Mouse (Mus musculus): ENCODE measurements around the gene Efhd1. TPM values are rescaled to one million over a fixed set of nuclear protein-coding genes. Genes with fewer than 3 reads are reported as not detected.

Efhd1 gene
- polyA plus RNA-seq, 1 experiment from 2014 or later = 0.09 TPM

DNA sequence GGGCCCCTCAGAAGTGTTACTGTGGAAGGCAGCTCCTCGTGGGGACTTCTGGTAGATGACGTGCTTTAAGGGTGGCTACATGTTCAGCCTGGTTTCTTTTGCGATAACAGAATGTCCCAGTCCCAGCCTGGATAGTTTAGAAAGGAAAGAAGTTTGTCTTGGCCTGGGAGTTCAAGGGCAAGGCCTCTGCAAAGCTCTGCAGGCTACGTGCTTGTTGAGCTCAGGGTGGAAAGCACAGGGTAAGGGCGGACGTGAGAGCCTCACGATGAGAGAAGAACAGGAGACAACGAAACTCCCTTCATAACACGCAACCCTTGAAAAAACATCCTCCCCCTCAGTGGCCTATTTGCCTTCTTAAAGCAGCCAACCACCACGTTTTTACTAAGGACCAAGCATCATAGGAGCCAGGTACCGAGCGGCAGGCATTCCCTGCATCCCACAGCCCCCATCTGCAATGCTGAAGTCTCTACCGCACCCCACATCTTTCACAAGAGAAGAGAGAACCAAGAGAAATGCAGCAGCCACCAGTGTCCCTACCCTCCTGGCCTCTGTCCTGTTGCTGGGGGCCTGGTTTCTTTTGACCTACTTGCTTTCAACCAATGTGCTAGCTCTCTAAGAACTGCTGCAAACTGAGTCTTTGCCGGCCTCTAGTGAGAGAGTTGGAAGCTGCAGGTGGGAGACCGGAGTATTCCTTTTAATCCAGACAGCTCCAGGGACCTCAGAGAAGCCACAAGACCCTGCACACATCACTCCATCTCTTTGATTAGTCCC, 28.4 kb downstream of the Efhd1 start:
- H3K4me1 ChIP-seq (ENCODE audit: control insufficient read depth, low read depth, low read length) = no peaks in the 10 kb centered on the region
- H3K4me2 ChIP-seq (ENCODE audit: low read depth, low read length) = no peak overlapping the region
- H3K4me3 ChIP-seq (ENCODE audit: low read depth, low read length) = no peak overlapping the region
- no peaks in the 10 kb centered on the region for H3K27me3 ChIP-seq (ENCODE audit: control insufficient read depth, insufficient read depth, low read depth, low read length)
- no peak overlapping the region for H3K27ac ChIP-seq (ENCODE audit: low read length)
- no peak overlapping the region for H3K9ac ChIP-seq (ENCODE audit: low read depth, low read length)
- 58% methylated on average over 15 of the region's 15 CpGs for WGBS (ENCODE audit: insufficient replicate concordance)
- H3K36me3 ChIP-seq (ENCODE audit: control insufficient read depth, insufficient read depth) = no peaks in the 10 kb centered on the region
- no peaks in the 10 kb centered on the region for H3K9me3 ChIP-seq (replicated peaks; ENCODE audit: control insufficient read depth, low read length)
- peak; percentile 49; the same call in 1 of the 2 replicates for ATAC-seq (ENCODE audit: low read depth)

DNA sequence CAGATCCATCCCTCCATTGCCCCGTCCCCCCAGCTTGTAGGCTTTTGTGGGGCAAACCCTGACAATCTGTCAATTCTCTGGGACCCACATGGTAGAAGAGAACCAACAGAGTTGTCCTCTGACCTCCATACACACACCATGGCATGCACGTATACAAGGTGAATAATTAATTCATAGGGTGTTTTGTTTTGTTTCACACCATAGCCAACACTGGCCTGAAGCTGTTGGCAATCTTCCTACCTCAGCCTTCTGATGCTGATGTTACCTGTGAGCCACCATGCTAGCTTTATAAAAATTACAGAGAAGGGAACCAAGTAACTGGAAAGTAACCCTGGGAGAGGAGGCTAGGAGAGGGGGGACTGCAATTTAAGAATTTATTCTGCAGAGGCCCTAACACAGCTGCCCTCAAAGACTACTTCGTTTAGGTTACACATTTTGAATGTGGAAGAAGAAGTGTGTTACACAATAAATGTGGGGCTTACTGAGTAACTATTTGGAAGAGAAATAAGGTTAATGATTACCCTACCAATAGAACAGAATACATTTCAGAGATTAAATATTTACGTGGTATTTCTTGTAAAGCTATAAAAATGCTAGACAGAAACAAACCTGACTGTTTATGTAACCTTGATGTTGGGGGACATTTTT, 30.0 kb downstream of the Efhd1 start:
- Histone ChIP-seq H3K27ac (ENCODE audit: low read length) (peak overlapping the region; percentile 35), H3K27me3 (ENCODE audit: control insufficient read depth, insufficient read depth, low read depth, low read length) (no peaks in the 10 kb centered on the region), H3K4me1 (ENCODE audit: control insufficient read depth, low read depth, low read length) (no peaks in the 10 kb centered on the region), H3K4me3 (ENCODE audit: low read depth, low read length) (no peak overlapping the region), H3K36me3 (ENCODE audit: control insufficient read depth, insufficient read depth) (no peaks in the 10 kb centered on the region), H3K9ac (ENCODE audit: low read depth, low read length) (no peak overlapping the region), H3K4me2 (ENCODE audit: low read depth, low read length) (no peak overlapping the region), H3K9me3 (replicated peaks; ENCODE audit: control insufficient read depth, low read length) (no peaks in the 10 kb centered on the region)
- peak; percentile 84 for ATAC-seq (ENCODE audit: low read depth)
- WGBS (ENCODE audit: insufficient replicate concordance) = 50% methylated on average over 4 of the region's 4 CpGs

DNA sequence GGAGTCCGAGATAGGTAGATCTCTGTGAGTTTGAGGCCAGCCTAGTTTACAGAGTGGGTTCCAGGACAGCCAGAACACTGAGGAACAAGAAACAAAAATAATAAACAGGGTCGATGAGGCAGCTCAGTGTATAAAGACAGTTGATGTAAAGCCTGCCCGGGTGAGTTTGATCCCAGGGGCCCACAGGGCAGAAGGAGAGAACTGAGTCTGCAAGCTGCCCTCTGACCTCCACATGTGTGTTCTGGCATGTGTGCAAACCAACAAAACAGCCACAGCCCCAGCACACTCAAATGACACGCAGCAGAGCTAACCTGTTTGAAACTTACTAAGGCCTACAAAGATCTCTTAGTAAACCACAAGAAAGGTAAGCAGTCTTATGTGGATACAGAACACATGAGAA, 30.8 kb downstream of the Efhd1 start:
- Histone ChIP-seq H3K27ac (ENCODE audit: low read length) (peak overlapping the region; percentile 60), H3K9me3 (replicated peaks; ENCODE audit: control insufficient read depth, low read length) (no peaks in the 10 kb centered on the region), H3K4me2 (ENCODE audit: low read depth, low read length) (no peak overlapping the region), H3K27me3 (ENCODE audit: control insufficient read depth, insufficient read depth, low read depth, low read length) (no peaks in the 10 kb centered on the region), H3K9ac (ENCODE audit: low read depth, low read length) (no peak overlapping the region), H3K4me1 (ENCODE audit: control insufficient read depth, low read depth, low read length) (no peaks in the 10 kb centered on the region), H3K4me3 (ENCODE audit: low read depth, low read length) (no peak overlapping the region), H3K36me3 (ENCODE audit: control insufficient read depth, insufficient read depth) (no peaks in the 10 kb centered on the region)
- ATAC-seq (ENCODE audit: low read depth) = no peak
- 51% methylated on average over 4 of the region's 4 CpGs for WGBS (ENCODE audit: insufficient replicate concordance)

DNA sequence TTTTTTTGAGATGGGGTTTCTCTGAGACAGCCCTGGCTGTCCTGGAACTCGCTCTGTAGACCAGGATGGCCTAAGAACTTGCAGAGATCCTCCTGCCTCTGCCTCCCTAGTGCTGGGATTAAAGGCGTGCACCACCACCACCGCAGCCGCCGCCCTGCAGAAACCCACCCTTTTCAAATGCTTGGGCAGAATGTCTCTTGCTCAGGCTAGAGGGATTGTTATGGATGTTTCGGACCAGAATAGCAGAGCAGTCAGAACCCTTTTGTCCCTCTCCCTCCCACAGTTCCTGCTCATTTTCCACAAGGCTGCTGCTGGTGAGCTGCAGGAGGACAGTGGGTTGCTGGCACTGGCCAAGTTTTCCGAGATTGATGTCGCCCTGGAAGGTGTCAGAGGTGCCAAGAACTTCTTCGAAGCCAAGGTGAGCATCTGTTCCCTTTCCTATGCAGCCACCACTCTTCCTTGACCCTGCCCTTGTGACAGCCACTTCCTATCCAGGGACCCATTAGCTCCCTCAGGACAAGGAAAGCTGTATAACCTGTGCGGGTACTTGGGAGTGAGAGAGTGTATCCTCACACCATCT, 33.3 kb downstream of the Efhd1 start:
- ATAC-seq (ENCODE audit: low read depth) = no peak
- WGBS (ENCODE audit: insufficient replicate concordance) = 63% methylated on average over 10 of the region's 10 CpGs

DNA sequence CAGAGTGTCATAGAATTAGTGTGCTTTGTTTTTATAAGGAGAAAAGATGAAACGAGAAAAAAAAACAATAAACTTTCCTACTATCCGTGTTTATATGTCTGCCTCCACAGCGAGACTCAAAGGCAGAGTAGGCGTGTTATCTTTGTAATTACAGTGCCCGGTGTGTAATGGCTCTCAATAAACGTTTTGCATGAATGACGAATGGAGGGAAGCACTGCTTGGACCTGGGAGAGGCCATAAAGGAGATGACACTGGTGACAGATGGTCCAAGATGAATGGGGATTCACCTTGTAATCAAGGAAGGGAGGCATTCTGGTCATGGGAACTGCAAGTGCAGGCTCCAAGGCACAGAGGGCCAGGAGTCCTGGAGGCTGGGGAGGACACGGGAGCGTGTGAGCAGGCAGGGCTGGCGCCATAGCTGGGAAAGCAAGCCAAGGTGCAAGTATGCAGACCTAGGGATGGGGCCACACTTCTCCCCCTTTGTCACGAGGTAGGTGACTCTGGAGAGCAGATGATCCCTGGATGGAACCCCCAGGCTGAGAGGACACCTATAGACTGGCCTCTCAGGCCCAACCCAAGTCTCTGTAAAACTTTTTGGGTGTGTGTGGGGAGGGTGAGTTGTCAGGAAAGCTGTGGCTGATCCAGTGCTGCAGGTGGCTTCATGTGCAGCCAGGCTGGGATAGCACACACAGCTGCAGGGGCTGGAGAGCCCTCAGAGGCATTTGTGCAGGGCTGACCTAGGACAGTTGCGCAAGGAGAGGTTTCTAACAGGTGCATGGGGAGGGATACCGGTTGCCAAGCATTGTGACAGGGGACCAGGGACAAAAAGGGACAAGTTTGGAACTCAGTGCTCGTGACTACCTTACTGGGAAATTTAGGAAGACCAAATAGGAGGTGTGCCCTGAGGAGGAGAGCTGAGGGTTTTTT, 36.5 kb downstream of the Efhd1 start:
- H3K9ac ChIP-seq (ENCODE audit: low read depth, low read length) = no peak overlapping the region
- no peak overlapping the region for H3K27ac ChIP-seq (ENCODE audit: low read length)
- no peaks in the 10 kb centered on the region for H3K9me3 ChIP-seq (replicated peaks; ENCODE audit: control insufficient read depth, low read length)
- H3K36me3 ChIP-seq (ENCODE audit: control insufficient read depth, insufficient read depth) = no peaks in the 10 kb centered on the region
- H3K4me3 ChIP-seq (ENCODE audit: low read depth, low read length) = no peak overlapping the region
- WGBS (ENCODE audit: insufficient replicate concordance) = 56% methylated on average over 14 of the region's 14 CpGs
- no peaks in the 10 kb centered on the region for H3K4me1 ChIP-seq (ENCODE audit: control insufficient read depth, low read depth, low read length)
- peak; percentile 64; the same call in 1 of the 2 replicates for ATAC-seq (ENCODE audit: low read depth)
- H3K4me2 ChIP-seq (ENCODE audit: low read depth, low read length) = no peak overlapping the region
- no peaks in the 10 kb centered on the region for H3K27me3 ChIP-seq (ENCODE audit: control insufficient read depth, insufficient read depth, low read depth, low read length)

More for the DNA sequence above, 33.3 kb downstream of the Efhd1 start:
- H3K4me1 ChIP-seq (ENCODE audit: control insufficient read depth, low read depth, low read length) = no peaks in the 10 kb centered on the region
- no peaks in the 10 kb centered on the region for H3K36me3 ChIP-seq (ENCODE audit: control insufficient read depth, insufficient read depth)
- no peaks in the 10 kb centered on the region for H3K27me3 ChIP-seq (ENCODE audit: control insufficient read depth, insufficient read depth, low read depth, low read length)
- H3K9ac ChIP-seq (ENCODE audit: low read depth, low read length) = no peak overlapping the region
- no peak overlapping the region for H3K4me2 ChIP-seq (ENCODE audit: low read depth, low read length)
- no peak overlapping the region for H3K4me3 ChIP-seq (ENCODE audit: low read depth, low read length)
- no peak overlapping the region for H3K27ac ChIP-seq (ENCODE audit: low read length)
- H3K9me3 ChIP-seq (replicated peaks; ENCODE audit: control insufficient read depth, low read length) = no peaks in the 10 kb centered on the region

DNA sequence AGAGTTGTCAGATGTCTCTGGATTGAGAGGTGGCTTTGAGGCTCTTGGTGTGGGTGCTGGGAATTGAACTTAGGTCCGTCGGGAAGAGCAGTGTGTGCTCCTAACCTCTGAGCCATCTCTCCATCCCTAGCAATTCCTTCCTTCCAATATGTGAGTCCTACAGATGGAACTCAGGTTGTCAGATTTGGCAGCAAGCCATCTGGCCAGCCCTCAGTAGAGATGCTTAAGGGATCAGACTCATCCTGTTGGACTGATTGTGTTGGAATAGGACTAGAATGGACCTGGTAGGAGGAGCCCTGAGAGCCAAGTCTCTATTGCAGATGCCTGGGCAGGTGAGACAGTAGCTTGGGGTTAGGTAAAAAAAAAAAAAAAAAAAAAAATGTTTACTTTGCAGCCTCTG, 37.8 kb downstream of the Efhd1 start:
- Histone ChIP-seq H3K27ac (ENCODE audit: low read length) (no peak overlapping the region), H3K9me3 (replicated peaks; ENCODE audit: control insufficient read depth, low read length) (no peaks in the 10 kb centered on the region), H3K4me3 (ENCODE audit: low read depth, low read length) (no peak overlapping the region), H3K36me3 (ENCODE audit: control insufficient read depth, insufficient read depth) (no peaks in the 10 kb centered on the region), H3K4me1 (ENCODE audit: control insufficient read depth, low read depth, low read length) (no peaks in the 10 kb centered on the region), H3K27me3 (ENCODE audit: control insufficient read depth, insufficient read depth, low read depth, low read length) (no peaks in the 10 kb centered on the region), H3K9ac (ENCODE audit: low read depth, low read length) (no peak overlapping the region), H3K4me2 (ENCODE audit: low read depth, low read length) (no peak overlapping the region)
- WGBS (ENCODE audit: insufficient replicate concordance) = 72% methylated on average over 2 of the region's 2 CpGs
- no peak for ATAC-seq (ENCODE audit: low read depth)

DNA sequence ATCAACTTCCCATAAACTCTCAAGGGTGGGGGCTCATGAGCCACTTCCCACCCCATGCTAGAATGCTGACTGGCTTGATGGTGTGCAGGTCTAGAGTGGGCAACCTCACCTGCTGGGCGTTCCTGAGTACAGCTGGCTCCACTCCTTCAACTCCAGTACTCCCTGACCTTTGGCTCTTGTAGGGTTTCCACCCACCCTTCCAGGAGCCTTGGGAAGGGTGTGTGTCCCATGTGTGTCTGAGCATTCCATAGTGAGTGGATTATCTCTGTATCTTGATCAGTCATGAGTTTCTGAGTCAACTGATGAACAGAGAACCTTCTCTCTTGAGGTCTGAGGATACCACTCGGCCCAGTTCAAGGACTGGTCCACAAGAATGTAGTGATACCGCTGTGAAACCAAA, 44.8 kb downstream of the Efhd1 start:
- H3K9ac ChIP-seq (ENCODE audit: low read depth, low read length) = no peak overlapping the region
- H3K27me3 ChIP-seq (ENCODE audit: control insufficient read depth, insufficient read depth, low read depth, low read length) = no peaks in the 10 kb centered on the region
- H3K9me3 ChIP-seq (replicated peaks; ENCODE audit: control insufficient read depth, low read length) = no peaks in the 10 kb centered on the region
- H3K4me2 ChIP-seq (ENCODE audit: low read depth, low read length) = no peak overlapping the region
- no peak for ATAC-seq (ENCODE audit: low read depth)
- WGBS (ENCODE audit: insufficient replicate concordance) = 67% methylated on average over 3 of the region's 3 CpGs
- no peaks in the 10 kb centered on the region for H3K36me3 ChIP-seq (ENCODE audit: control insufficient read depth, insufficient read depth)
- H3K27ac ChIP-seq (ENCODE audit: low read length) = no peak overlapping the region
- no peaks in the 10 kb centered on the region for H3K4me1 ChIP-seq (ENCODE audit: control insufficient read depth, low read depth, low read length)
- H3K4me3 ChIP-seq (ENCODE audit: low read depth, low read length) = no peak overlapping the region

DNA sequence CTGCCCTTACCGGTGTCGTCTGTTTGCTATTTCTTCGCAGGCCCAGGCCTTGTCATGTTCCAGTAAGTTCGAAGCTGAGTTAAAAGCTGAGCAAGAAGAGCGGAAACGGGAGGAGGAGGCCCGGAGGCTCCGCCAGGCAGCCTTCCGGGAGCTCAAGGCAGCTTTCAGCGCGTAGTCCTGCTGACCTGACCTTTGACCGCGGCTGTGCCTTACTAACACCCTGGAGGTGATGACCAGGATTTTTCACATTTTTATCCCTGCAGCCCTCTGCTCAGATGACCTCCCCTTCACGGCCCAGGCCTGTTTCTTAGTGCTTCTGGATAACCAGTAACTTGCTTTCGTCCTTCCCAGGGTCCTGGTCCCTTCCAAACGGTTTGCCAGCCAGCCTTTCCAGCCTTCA, 45.5 kb downstream of the Efhd1 start:
- ATAC-seq (ENCODE audit: low read depth) = no peak
- no peak overlapping the region for H3K27ac ChIP-seq (ENCODE audit: low read length)
- H3K27me3 ChIP-seq (ENCODE audit: control insufficient read depth, insufficient read depth, low read depth, low read length) = no peaks in the 10 kb centered on the region
- no peak overlapping the region for H3K4me2 ChIP-seq (ENCODE audit: low read depth, low read length)
- 70% methylated on average over 16 of the region's 16 CpGs for WGBS (ENCODE audit: insufficient replicate concordance)
- no peaks in the 10 kb centered on the region for H3K9me3 ChIP-seq (replicated peaks; ENCODE audit: control insufficient read depth, low read length)
- H3K36me3 ChIP-seq (ENCODE audit: control insufficient read depth, insufficient read depth) = no peaks in the 10 kb centered on the region
- no peaks in the 10 kb centered on the region for H3K4me1 ChIP-seq (ENCODE audit: control insufficient read depth, low read depth, low read length)
- H3K9ac ChIP-seq (ENCODE audit: low read depth, low read length) = no peak overlapping the region
- H3K4me3 ChIP-seq (ENCODE audit: low read depth, low read length) = no peak overlapping the region

All from liver, embryonic 16.5 days (tissue).